Mouse (Mus musculus): ENCODE data around the gene Fgfr2.

GRCm38 (mm10) chr7:130866640-130867039 is 2256.5 kb downstream of the Fgfr2 start:
- TF ChIP-seq POLR2A (IDR thresholded peaks at IDR 0.05; ENCODE audit: low read depth, low read length): no peak
- no peak for TF ChIP-seq CTCF (conservative IDR thresholded peaks at IDR 0.05; ENCODE audit: insufficient read depth, insufficient read length, low read depth, low read length)

All from kidney, adult 2 months (tissue).